Mouse (Mus musculus) brown adipose tissue, adult 24 weeks (tissue): Measurements from ENCODE around the gene Cox7a2. TPM values are rescaled to one million over a fixed set of nuclear protein-coding genes. Genes with fewer than 3 reads are reported as not detected.

Experiments
- H3K27ac ChIP-seq: fragments of 200-500 bp; replicated peaks from 2 replicates; pipeline ENCODE4 v1.5.1; 2012; ENCODE audit warnings: low read depth, mild to moderate bottlenecking, low read length
- H3K4me1 ChIP-seq: fragments of 200-500 bp; 2 replicates; pipeline ENCODE4 v1.6.1; 2012; ENCODE audit warnings: low read length, mixed read lengths; ENCODE audit not compliant: control insufficient read depth, insufficient read depth, insufficient read length
- H3K4me3 ChIP-seq: fragments of 200-500 bp; 2 replicates; pipeline ENCODE4 v1.5.1; 2012; ENCODE audit warnings: low read depth, mild to moderate bottlenecking, low read length, moderate library complexity; ENCODE audit not compliant: insufficient read depth
- polyA plus RNA-seq: library from polyadenylated mRNA; stranded (reverse); fragments of >200 nt; gene quantifications from 2 replicates; pipeline ENCODE4 v1.2.4, GENCODE M21; 2012; ENCODE audit not compliant: missing spikeins, insufficient read depth, insufficient read length

Gene Cox7a2
- polyA plus RNA-seq, 1 experiment = 3,212 TPM

DNA sequence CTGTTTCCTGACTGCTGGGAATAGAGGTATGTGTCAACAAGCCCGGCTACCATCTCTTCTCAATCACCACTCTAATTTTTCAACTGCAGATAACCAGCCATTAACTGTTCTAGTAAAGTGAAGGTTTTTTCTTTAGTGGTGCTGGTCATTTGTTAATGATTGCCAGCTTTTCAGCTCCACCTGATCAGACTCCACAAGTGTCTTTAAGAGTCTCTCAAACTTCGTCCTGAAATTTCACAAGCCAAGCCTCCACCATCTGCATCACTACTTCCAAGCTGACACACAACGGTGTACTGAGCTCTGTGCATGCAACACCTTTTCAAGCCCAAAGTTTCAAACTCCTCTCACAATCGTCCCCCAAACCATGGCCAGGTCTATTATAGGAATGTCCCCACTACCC lies 5.7 kb upstream of the Cox7a2 start:
- Histone ChIP-seq H3K4me1 (no peaks in the 10 kb centered on the region), H3K27ac (no peak overlapping the region), H3K4me3 (no peak overlapping the region)

DNA sequence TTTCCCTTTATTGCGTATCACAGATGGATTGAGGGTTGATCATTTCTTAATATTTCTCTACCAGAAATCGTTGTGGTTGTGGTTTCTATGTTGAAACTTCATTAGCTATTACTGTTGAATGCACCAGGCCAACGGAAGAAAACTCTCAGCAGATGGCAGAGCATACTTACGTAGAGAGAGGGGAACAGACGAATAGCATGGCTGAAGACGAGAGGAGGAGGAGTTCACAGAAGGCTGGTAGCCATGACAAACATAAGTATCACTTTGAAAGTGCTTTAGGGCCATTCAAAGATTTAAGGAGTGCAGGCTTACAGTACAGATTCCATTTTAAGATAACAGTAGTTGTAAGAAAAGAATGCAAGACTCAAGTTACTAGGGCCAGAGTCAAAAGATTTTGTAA lies 2.8 kb upstream of the Cox7a2 start:
- H3K4me1 ChIP-seq = peaks cover 4% of the 10 kb centered on the region; the same call in 1 of the 2 replicates
- H3K27ac ChIP-seq = no peak overlapping the region
- H3K4me3 ChIP-seq = no peak overlapping the region

DNA sequence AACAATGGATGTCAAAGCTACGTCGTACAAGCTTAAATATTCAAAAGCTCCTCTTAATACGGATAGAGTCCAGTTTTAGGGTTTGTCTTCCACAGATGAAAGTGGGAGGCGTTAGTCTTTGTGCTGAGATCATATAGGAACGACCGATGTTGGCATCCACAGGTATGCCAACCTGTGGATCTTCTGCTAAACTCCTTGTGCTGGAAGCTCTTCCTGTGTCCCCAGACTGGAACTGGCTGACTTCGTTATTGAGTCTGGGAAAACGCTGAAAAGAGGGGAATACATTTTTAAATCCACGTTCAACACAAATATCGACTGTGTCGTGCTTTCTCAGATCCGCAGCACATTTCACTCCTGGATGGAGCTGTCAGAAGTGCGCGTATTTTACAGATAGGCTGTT lies 398 bp upstream of the Cox7a2 start:
- Histone ChIP-seq H3K4me1 (peaks cover 5% of the 10 kb centered on the region; the same call in 1 of the 2 replicates), H3K4me3 (peak overlapping the region; percentile 68), H3K27ac (peak overlapping the region; percentile 74)

DNA sequence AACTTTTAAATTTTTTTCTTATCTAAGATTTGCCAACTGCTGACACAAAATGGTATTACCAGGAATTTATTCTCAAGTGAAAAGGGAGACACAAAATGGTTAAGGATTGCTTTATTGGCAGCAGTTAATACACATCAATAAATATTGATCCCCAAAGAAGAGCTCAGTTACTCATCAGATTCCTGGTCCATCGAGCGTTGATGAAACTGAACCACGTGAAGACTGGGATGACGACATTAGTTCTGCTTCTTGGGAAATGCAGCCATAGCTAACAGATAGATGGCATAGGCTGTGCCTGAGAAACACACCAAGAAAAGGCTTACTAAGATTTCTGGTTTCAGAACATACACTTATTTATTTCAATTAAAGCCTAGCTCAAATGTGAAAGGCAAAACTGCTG lies 4.4 kb downstream of the Cox7a2 start:
- Histone ChIP-seq H3K4me1 (peaks cover 5% of the 10 kb centered on the region; the same call in 1 of the 2 replicates), H3K27ac (no peak overlapping the region), H3K4me3 (no peak overlapping the region)

DNA sequence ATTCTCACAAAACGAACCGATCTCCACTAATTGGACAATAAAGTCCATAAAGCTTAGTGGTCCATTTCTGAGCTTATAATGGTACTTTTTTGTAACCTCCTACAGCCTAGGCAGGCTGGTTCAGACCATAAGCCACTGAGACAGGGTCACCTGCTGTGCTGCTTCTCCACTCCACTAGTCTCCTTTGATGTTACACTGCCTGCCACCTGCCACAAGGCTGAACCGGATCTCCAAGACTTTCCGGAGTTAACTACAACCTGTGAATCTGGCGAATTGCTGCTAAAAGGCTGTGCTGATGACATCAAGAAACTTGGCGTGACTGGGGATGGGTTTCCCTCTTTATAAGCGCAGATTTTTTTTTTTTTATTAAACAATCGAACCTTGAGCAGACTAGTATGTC lies 7.8 kb downstream of the Cox7a2 start:
- Histone ChIP-seq H3K4me1 (no peaks in the 10 kb centered on the region), H3K4me3 (no peak overlapping the region), H3K27ac (no peak overlapping the region)

DNA sequence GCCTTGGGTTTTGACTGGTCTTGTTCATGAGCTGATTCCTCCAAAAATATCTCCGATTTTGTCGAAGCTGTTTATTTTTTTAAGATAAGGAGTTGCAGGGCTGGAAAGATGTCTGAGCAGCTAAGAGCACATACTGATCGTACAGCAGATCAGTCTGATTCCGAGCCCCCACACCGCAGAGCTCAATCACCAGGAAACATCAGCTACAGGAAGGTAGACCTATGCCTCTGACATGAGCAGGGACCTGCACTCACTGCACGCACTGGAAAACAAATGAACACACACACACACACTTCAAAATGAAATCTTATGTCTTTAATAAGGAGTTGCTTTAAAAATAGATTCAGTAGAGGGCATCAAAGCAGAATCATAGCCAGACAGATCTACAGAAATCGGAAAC lies 9.0 kb downstream of the Cox7a2 start:
- Histone ChIP-seq H3K4me3 (no peak overlapping the region), H3K4me1 (no peaks in the 10 kb centered on the region), H3K27ac (no peak overlapping the region)

DNA sequence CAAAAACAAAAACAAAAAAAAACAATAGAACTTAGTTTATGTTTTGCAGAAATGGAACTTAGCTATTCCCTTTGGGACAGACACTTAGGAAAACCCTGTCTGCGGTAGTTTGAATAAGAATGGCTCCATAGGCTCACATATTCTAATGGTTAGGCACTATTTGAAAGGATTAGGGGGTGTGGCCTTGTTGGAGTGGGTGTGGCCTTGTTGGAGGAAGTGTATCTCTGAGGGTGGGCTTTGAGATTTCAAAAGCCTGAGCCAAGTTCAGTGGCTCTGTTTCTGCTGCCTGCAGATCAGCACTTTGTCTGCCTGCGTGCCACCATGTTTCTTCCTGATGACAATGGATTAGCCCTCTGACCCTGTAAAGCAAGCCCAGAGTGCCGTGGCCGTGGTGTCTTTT lies 14.6 kb downstream of the Cox7a2 start:
- no peaks in the 10 kb centered on the region for H3K4me1 ChIP-seq
- no peak overlapping the region for H3K4me3 ChIP-seq
- H3K27ac ChIP-seq = no peak overlapping the region

DNA sequence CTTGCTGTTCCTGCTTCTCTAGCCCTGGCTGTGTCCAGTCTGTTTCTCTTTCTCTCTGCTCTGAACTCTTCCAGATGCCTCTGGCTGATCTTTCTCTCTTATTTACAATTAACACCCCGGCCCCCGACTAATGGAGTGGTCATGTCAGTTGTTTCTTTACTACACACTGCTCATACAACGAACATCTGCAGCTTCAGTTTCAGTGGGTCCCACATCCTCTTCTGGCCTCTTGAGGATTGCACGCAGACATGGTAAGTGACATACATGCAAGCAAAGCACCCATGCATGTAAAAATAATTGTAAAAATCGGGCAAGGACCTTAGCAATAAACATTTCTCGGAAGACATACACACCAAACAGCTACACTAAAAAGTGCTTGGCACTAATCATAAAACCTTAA lies 24.1 kb downstream of the Cox7a2 start:
- Histone ChIP-seq H3K4me1 (no peaks in the 10 kb centered on the region), H3K27ac (no peak overlapping the region), H3K4me3 (no peak overlapping the region)

DNA sequence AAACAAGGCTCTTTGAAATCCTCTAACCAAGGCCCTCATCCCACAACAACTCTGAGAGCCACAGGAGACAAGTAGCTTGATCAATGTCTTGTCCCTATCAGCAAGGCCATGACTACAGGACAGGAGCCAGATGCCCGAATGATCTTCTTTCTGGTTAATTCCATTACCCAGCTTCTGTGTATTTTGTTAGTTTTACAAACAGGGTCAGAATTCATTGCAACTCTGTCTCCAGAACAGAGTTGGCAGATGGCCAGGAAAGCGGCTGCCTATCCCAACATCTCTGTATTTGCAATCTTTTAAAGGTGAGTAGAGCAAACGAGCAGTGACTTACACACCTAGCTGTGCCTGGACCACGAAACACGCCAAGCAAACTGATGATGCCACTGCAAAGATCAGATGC lies 29.4 kb downstream of the Cox7a2 start:
- Histone ChIP-seq H3K27ac (no peak overlapping the region), H3K4me3 (no peak overlapping the region), H3K4me1 (no peaks in the 10 kb centered on the region)

DNA sequence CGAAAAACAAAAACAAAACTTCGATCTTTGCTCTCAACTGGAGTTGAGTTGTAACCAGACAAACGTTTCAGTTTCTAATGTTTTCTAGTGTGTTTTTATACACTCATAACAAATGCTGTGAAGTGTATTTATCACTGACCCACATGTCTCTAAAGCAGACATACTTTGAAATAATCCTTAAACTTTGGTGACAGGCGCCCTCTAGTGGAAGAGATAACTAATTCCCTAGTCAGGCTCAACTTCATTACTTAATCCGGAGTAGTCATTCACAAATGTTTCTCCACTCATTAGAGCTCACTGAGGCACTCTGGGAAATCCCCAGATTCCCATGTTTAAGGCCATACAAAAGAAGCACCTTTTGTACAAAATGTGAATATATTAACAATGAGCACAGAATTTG lies 36.6 kb downstream of the Cox7a2 start:
- Histone ChIP-seq H3K27ac (no peak overlapping the region), H3K4me3 (no peak overlapping the region), H3K4me1 (peaks cover 7% of the 10 kb centered on the region)

DNA sequence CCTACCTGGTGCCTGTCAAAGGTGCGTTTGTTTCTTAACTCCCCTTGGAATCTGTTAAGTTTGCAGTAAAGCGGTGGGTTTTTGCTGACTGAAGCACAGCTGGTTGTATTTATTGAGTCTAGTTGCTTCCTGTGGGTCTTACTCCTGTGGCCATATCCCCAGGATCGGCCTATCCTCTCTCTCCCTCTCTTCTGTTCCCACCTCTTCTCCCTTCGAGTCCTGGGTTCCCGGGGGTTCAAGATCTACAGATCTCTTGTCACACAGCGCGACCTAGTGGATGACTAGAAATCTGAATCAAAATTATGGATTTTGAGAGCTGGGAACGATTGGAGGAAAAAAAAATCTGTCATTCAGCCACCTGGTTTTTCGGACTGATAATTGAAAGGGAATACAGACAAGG lies 38.6 kb downstream of the Cox7a2 start:
- H3K4me1 ChIP-seq = peaks cover 7% of the 10 kb centered on the region
- no peak overlapping the region for H3K4me3 ChIP-seq
- H3K27ac ChIP-seq = no peak overlapping the region

DNA sequence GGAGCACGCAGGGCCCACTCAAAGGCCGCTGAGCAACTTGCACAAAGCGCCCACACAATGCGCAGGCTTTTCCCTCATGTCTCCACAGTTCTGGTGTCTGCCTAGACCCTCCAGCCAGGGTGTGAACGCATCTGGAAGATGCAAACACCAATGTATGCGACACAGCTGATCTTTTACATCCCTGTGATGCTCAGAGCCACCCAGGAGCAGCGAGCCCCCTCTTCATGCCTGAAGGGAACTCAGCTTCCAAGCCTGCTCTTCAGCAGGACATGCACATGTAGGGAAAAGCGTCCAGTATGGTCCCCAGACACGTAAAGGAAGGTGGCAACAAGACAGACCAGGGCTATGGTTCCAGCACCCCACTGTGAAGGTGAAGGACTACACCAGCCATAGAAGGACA lies 39.5 kb downstream of the Cox7a2 start:
- no peak overlapping the region for H3K27ac ChIP-seq
- no peak overlapping the region for H3K4me3 ChIP-seq
- H3K4me1 ChIP-seq = peaks cover 11% of the 10 kb centered on the region

DNA sequence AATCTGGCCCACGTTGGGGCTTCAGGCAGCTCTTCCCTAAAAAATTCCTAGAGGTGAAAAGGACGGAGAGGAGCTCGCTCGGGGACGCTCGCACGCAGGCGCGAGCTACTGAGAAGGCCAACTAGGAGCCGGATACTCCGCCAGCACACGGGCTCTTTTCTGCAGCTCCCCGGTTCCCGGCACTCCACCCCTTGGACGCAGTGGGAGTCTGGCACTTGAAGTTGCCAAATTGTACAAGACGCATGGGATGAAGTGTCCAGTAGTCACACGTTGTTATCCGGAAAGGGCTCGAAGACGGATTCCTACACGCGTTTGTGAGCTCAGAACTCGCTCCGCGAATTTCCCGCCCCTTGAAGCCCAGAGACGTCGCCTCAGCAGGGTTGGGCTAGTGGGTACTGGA lies 40.2 kb downstream of the Cox7a2 start:
- no peak overlapping the region for H3K27ac ChIP-seq

DNA sequence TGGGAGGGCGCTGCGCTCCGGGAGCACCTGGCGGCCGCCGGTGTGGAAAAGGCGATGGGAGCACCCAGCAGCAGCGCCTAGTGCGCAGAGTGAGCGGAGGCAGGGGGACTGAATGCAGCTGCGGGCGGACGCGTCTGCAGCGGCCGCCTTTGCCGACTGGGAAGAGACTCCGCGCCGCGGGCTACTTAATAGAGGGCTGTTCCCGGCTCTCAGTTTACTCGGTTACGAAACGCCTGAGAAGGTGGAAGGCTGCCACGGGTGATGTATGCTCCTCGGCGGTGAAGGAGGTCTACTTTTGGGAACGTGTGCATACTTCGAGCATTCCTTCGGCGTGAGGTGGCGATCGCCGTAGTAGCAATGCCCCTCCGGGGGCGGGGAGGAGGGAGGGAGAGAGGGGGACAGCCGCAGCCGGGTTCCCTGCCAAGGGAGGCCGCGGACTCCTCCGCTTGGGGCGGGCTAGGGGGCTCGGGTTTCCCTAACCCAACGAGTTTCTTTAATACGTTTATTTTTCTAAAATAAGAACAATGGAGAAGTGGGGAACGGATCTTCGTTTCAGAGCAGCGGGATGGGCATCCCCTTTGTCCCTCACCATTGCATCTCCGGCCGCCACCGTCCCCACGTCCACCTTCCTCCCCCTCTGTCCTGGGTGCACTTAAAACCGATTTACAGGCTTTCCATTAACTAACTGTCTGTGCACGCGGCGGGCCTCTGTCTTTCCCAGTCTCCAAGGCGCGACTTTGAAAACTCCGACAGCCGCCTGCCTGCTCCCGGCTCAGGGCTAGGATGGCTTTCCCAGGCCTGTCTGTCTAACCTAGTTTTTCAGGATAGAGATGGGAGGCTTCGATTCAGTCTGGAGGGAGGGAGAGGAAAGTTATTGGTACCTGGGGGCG lies 41.0 kb downstream of the Cox7a2 start, which contains the start of gene Col12a1:
Gene Col12a1 (minus strand): TSS at position 351 of the 890 bp plus-strand sequence.
- no peak within 1 kb of the TSS for H3K27ac ChIP-seq
- H3K4me3 ChIP-seq = peak within 1 kb of the TSS; percentile 64
- H3K4me1 ChIP-seq = peaks cover 17% of the 10 kb centered on the region

More for the DNA sequence above, 40.2 kb downstream of the Cox7a2 start:
- Histone ChIP-seq H3K4me1 (peaks cover 17% of the 10 kb centered on the region), H3K4me3 (peak overlapping the region; percentile 64)

DNA sequence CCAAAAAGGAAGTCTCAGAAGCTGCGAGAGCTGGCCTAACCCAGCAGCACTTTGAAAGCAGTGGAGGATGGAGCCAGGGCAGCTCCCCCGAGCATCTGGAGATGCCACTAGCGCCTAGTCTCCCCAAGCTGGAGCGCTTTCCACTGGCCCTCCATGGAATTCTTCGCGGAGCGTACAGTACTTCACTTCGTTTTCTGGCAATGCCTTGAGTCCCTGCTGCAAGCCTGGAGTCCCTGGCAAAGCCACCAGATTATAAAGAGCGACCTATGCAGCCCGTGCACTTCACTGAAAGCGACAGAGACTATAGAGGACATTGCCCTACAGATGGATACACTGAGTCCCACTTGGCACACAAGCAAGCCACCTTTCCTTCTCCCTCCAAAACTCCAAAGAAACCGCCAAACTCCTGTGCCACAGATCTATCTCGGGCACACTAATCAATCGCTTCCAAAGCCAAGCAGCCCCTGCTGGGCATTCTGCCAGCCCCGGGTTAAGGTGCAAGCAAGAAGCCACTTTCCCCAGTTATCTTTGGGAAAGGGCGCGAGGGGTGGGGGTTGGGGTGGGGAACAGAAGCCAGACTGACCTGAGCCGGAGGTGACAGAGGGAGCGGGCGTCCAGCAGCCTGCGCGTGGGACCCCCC lies 41.7 kb downstream of the Cox7a2 start:
- Histone ChIP-seq H3K4me3 (peak overlapping the region; percentile 64), H3K4me1 (peaks cover 19% of the 10 kb centered on the region), H3K27ac (no peak overlapping the region)
